Mouse (Mus musculus) embryo, embryonic 11.5 days (tissue): ENCODE results near the gene Trpc5.

Source experiments
- DNase-seq: peaks from one replicate; pipeline ENCODE4 v3.0.0-alpha.2; 2012; ENCODE audit warnings: low read depth, low spot score

Gene Trpc5

GRCm38 (mm10) chrX:144337938-144338337 is 350.0 kb downstream of the Trpc5 start:
- no peak for DNase-seq

GRCm38 (mm10) chrX:144335332-144336015 is 352.5 kb downstream of the Trpc5 start:
- no peak for DNase-seq
